Mouse (Mus musculus) midbrain, embryonic 16.5 days (tissue): ENCODE data around the gene Vmn1r43. TPM values are rescaled to one million over a fixed set of nuclear protein-coding genes. Genes with fewer than 3 reads are reported as not detected.
"Not testable (repeated sequence)": the region's sequence is repeated elsewhere in the genome, so short reads cannot be mapped to it uniquely, and the experiment has no call there.

Experiments used
- ATAC-seq: fragments of 200-750 bp; cut with Nextera tagmentation; 2 replicates; pipeline ENCODE4 v1.8.0; 2017; ENCODE audit warnings: moderate TSS enrichment
- H3K27ac ChIP-seq: fragments of 300-500 bp; sonication (generic); 2 replicates; pipeline ENCODE4 v1.5.1; 2014; ENCODE audit warnings: mild to moderate bottlenecking, low read length, mixed read lengths
- H3K27me3 ChIP-seq: fragments of 300-500 bp; sonication (generic); 2 replicates; pipeline ENCODE4 v1.6.1; 2014; ENCODE audit warnings: low read depth, low read length, mixed read lengths; ENCODE audit not compliant: control insufficient read depth, insufficient read depth
- H3K36me3 ChIP-seq: fragments of 300-500 bp; sonication (generic); 2 replicates; pipeline ENCODE4 v1.6.1; 2014; ENCODE audit warnings: mild to moderate bottlenecking, low read length, moderate library complexity, mixed read lengths; ENCODE audit not compliant: control insufficient read depth, insufficient read depth
- H3K4me1 ChIP-seq: fragments of 300-500 bp; sonication (generic); 2 replicates; pipeline ENCODE4 v1.6.1; 2014; ENCODE audit warnings: mild to moderate bottlenecking, low read length, mixed read lengths; ENCODE audit not compliant: control insufficient read depth, insufficient read depth
- H3K4me2 ChIP-seq: fragments of 300-500 bp; sonication (generic); 2 replicates; pipeline ENCODE4 v1.6.1; 2014; ENCODE audit warnings: mild to moderate bottlenecking, low read length, mixed read lengths
- H3K4me3 ChIP-seq: fragments of 300-500 bp; sonication (generic); 2 replicates; pipeline ENCODE4 v1.5.1; 2014; ENCODE audit warnings: low read depth, mild to moderate bottlenecking, low read length, moderate library complexity, mixed read lengths
- H3K9ac ChIP-seq: fragments of 300-500 bp; sonication (generic); 2 replicates; pipeline ENCODE4 v1.6.1; 2014; ENCODE audit warnings: low read depth, low read length, mixed read lengths
- H3K9me3 ChIP-seq: fragments of 300-500 bp; sonication (generic); replicated peaks from 2 replicates; pipeline ENCODE4 v1.6.1; 2014; ENCODE audit warnings: mild to moderate bottlenecking, low read length, mixed read lengths; ENCODE audit not compliant: control insufficient read depth, poor library complexity, severe bottlenecking
- WGBS: fragments of 180-500 bp; shearing (Covaris S2); extraction: QIAGEN DNeasy Blood & Tissue Kit; methylation state at CpG from one replicate; pipeline ENCODE4 v1.1.7; 2014; 5-methylcytosine and 5-hydroxymethylcytosine counted together
- polyA plus RNA-seq: library from polyadenylated mRNA; unstranded; fragments of >200 nt; fragmentation: Nextera tagmentation; extraction: Ambion mirVana; gene quantifications from 2 replicates; pipeline ENCODE4 v1.2.1, GENCODE M21; 2015

The Vmn1r43 gene
- 0.01 TPM in 1 of 2 replicates, not detected in the other for polyA plus RNA-seq

DNA sequence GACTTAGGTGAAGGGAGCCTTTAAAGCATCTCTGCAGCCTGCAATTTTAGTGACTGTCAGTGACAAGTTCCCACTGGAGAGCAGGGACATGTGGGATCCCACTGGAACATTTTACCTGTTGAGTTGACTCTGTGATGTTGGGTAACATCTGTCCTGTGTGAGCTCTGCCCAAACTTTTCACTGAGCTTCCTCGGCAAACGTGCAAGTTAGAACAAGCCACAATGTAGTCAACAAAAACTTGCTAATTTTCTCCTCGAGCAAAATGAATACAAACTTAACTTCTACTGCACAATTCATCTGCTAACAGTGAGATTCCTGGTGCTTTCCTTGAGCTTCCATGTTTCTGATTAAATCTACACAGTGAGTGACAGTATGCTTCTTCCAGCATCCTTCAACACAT is at the start of gene Vmn1r43, which contains the start of gene Vmn1r42:
Vmn1r43 (minus strand) TSS at position 101 of the 400 bp plus-strand sequence.
Vmn1r42 (minus strand) TSS at position 101 of the 400 bp plus-strand sequence.
- not testable (repeated sequence) for H3K27me3 ChIP-seq, ATAC-seq, H3K9me3 ChIP-seq, H3K4me3 ChIP-seq, H3K9ac ChIP-seq, H3K4me1 ChIP-seq, H3K36me3 ChIP-seq, H3K4me2 ChIP-seq, H3K27ac ChIP-seq
- 85% methylated on average over 3 of the region's 3 CpGs for WGBS

DNA sequence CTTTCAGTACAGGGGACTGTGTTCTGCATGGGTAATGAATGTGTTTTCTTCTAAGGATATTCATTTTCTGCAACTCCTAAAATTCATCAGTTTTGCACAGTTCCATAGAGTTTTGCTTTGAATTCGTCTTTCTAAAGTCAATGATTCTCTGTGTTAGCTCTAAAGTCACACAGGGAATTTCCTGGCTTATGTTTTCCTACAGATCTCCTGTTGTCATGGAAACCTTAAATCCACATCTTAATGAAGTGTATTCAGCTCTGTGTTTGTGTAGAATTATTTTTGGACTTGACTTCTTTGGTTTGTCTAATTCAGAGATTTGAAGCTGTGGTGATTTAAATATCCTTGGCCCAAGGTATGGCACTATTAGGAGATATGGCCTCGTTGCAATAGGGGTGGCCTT is 7.6 kb upstream of the Vmn1r43 start:
- H3K27me3 ChIP-seq, result no peaks in the 10 kb centered on the region
- no peak for ATAC-seq
- no peaks in the 10 kb centered on the region for H3K36me3 ChIP-seq
- H3K9me3 ChIP-seq, result no peaks in the 10 kb centered on the region; the same call in 1 of the 2 replicates
- no peak overlapping the region for H3K4me3 ChIP-seq
- no peaks in the 10 kb centered on the region for H3K4me1 ChIP-seq
- WGBS, result 52% methylated on average over 2 of the region's 2 CpGs
- no peak overlapping the region for H3K4me2 ChIP-seq
- H3K27ac ChIP-seq, result no peak overlapping the region
- H3K9ac ChIP-seq, result no peak overlapping the region

DNA sequence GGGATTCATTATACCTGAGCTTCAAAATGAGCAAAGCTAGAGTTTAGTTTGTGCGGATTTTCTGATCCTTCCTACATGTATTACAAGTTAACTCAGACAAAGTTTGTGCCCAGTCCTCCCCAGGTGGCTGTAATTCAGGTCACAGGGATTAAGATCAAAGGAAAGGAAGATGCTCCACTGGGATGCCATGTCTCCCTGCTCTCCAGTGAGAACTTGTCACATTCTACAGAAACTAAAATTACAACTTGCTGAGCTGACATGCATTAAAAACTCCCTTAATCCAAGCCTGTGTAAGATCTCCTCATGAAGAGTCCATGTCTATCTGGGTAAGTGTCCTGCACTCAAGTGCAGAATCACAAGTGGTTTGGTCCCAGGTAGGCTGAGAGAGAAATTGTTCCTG is 7.1 kb upstream of the Vmn1r43 start, which contains the start of gene Vmn1r44:
Vmn1r44 (plus strand) TSS at position 301 of the 400 bp plus-strand sequence.
- H3K9ac ChIP-seq, result no peak within 1 kb of the TSS
- H3K27ac ChIP-seq, result no peak within 1 kb of the TSS
- no peaks in the 10 kb centered on the region for H3K4me1 ChIP-seq
- H3K4me2 ChIP-seq, result no peak within 1 kb of the TSS
- no peaks in the 10 kb centered on the region for H3K36me3 ChIP-seq
- 87% methylated on average over 1 of the region's 1 CpGs for WGBS
- H3K4me3 ChIP-seq, result no peak within 1 kb of the TSS
- H3K27me3 ChIP-seq, result no peaks in the 10 kb centered on the region
- no peaks in the 10 kb centered on the region for H3K9me3 ChIP-seq
- no peak for ATAC-seq

DNA sequence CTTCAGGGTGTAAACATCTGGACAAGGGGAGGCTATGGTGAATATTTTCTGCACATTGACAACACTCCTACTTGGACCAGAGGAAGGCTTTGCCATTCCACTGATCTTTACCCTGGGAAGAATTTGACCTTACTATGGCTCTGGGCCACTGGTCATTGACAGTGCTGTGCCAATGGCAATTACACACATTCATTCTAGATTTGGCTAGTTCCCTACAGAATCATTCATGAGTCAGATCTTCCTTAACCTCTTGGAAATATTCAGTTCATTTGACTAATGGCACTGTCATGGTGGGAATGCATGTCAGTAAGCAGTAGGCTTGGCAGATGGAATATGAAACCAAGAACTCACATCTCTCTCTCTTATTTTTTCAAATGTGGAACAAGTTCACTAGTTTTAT is 4.7 kb upstream of the Vmn1r43 start:
- no peak overlapping the region for H3K4me2 ChIP-seq
- no peaks in the 10 kb centered on the region for H3K4me1 ChIP-seq
- ATAC-seq, result no peak
- H3K9ac ChIP-seq, result no peak overlapping the region
- no peaks in the 10 kb centered on the region for H3K27me3 ChIP-seq
- H3K9me3 ChIP-seq, result no peaks in the 10 kb centered on the region
- H3K27ac ChIP-seq, result no peak overlapping the region
- no peaks in the 10 kb centered on the region for H3K36me3 ChIP-seq
- no peak overlapping the region for H3K4me3 ChIP-seq

DNA sequence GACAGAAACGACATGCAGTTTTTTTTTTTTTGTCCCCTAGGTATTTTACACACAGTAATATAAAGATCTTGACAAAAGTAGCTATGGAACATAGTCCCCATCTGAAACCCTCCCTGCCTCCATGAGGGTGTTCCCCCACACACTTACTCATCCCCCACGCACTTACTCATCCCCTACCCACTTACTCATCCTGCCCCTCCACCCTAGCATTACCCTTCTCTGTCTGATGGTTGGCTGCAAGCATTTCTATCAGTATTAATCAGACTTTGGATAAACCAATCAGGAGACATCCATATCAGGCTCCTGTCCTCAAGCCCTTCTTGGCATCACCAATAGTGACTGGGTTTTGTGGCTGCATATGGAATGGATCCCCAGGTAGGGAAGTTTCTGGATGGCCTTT is 750 bp upstream of the Vmn1r43 start:
- H3K4me2 ChIP-seq, result no peak overlapping the region
- H3K4me1 ChIP-seq, result no peaks in the 10 kb centered on the region
- no peaks in the 10 kb centered on the region for H3K36me3 ChIP-seq
- H3K9ac ChIP-seq, result no peak overlapping the region
- no peaks in the 10 kb centered on the region for H3K27me3 ChIP-seq
- no peak for ATAC-seq
- H3K4me3 ChIP-seq, result no peak overlapping the region
- H3K9me3 ChIP-seq, result no peaks in the 10 kb centered on the region
- 71% methylated on average over 2 of the region's 2 CpGs for WGBS
- H3K27ac ChIP-seq, result no peak overlapping the region

DNA sequence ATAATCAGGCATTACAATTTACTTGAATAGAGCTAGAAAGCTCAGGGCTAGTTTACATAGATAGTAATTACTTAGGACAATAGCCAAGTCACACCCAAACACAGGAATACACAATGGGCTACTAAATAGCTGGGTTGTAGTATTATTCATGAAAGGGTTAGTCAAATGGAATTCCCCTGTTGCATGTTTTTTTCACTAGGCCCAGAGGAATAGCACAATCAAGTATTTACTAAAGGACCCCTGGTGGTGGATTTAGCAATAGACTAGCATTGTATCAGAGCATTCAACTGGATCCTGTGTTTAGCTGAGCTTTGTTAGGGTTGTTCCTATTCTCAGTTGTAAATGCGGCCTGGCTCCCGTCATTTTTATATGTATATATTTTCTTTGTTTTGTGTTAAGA is 8.2 kb downstream of the Vmn1r43 start:
- Histone ChIP-seq H3K27me3 (no peaks in the 10 kb centered on the region), H3K4me1 (no peaks in the 10 kb centered on the region), H3K9ac (no peak overlapping the region), H3K27ac (no peak overlapping the region), H3K36me3 (no peaks in the 10 kb centered on the region), H3K4me2 (no peak overlapping the region), H3K4me3 (no peak overlapping the region), H3K9me3 (peaks cover 15% of the 10 kb centered on the region; the same call in 1 of the 2 replicates)
- WGBS, result 82% methylated on average over 2 of the region's 2 CpGs
- ATAC-seq, result no peak

DNA sequence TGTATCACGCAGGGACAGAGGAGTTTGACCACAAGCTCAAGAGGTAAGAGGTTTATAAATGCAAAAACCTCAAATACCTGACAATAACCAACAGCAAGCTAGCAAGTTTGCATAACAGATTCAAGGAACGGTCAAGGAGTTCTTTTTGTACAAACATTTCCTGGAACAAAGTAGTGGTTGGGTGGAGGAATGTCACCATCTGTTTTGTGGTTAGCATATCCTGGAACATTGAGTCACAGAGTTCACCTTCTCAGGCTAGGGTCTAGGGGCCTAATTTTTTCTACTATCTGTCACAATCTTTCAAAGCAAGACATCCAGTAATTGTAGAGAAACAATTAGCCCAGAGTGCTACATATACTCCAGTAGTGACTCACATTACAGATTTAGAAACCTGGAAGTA is 8.9 kb downstream of the Vmn1r43 start:
- Histone ChIP-seq H3K9ac (no peak overlapping the region), H3K4me2 (no peak overlapping the region), H3K27me3 (no peaks in the 10 kb centered on the region), H3K4me3 (no peak overlapping the region), H3K36me3 (no peaks in the 10 kb centered on the region), H3K27ac (no peak overlapping the region), H3K4me1 (no peaks in the 10 kb centered on the region), H3K9me3 (peaks cover 15% of the 10 kb centered on the region; the same call in 1 of the 2 replicates)
- ATAC-seq, result no peak
- WGBS, result 94% methylated on average over 2 of the region's 2 CpGs

DNA sequence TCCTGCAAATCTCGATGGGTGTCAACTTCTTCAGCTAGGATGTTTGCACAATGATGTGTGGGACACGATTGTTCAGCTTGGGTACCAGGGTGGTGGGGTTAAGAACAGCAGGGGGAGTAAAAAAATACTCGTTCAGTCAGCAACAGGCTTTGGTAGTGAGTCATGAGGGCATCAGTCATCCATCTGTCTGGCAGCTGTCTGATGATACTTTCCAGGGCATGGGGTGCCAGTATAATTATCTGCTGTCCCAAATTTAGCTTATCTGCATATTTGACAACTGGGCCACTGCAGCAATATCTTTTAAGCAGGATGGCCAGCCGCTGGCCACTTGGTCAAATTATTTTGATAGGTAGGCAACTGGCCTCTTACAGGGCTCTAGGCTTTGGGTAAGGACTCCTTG is 12.4 kb downstream of the Vmn1r43 start:
- H3K36me3 ChIP-seq, result no peaks in the 10 kb centered on the region
- H3K9ac ChIP-seq, result no peak overlapping the region
- H3K4me3 ChIP-seq, result no peak overlapping the region
- H3K4me1 ChIP-seq, result no peaks in the 10 kb centered on the region
- H3K27ac ChIP-seq, result no peak overlapping the region
- H3K4me2 ChIP-seq, result no peak overlapping the region
- no peak for ATAC-seq
- H3K9me3 ChIP-seq, result peaks cover 20% of the 10 kb centered on the region; the same call in 1 of the 2 replicates
- 82% methylated on average over 4 of the region's 4 CpGs for whole genome bisulfite sequencing
- no peaks in the 10 kb centered on the region for H3K27me3 ChIP-seq

DNA sequence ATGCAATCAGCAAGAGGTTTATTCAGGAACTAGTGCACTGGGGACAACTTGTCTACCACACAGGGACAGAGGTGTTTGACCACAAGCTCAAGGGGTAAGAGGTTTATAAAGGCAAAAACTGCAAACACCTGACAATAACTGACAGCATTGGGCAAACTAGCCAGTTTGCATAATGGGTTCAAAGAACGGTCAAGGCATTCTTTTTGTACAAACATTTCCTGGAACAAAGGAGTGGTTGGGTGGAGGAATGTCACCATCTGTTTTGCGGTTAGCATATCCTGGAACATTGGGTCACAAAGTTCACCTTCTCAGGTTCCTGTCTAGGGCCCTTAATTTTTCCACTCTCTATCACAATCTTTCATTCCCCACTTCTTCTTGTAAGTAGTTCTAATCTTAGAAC is 16.4 kb downstream of the Vmn1r43 start:
- no peaks in the 10 kb centered on the region for H3K36me3 ChIP-seq
- ATAC-seq, result no peak

More for the DNA sequence above, 16.4 kb downstream of the Vmn1r43 start:
- Histone ChIP-seq H3K9ac (no peak overlapping the region), H3K4me2 (no peak overlapping the region), H3K4me1 (no peaks in the 10 kb centered on the region), H3K9me3 (peaks cover 10% of the 10 kb centered on the region; the same call in 1 of the 2 replicates), H3K27ac (no peak overlapping the region), H3K27me3 (no peaks in the 10 kb centered on the region), H3K4me3 (no peak overlapping the region)
- 93% methylated on average over 2 of the region's 2 CpGs for WGBS
